Mouse (Mus musculus) urinary bladder, adult 2 months (tissue): ENCODE data around the gene Dock8. TPM values are rescaled to one million over a fixed set of nuclear protein-coding genes. Genes with fewer than 3 reads are reported as not detected.
"Not testable (repeated sequence)": the region's sequence is repeated elsewhere in the genome, so short reads cannot be mapped to it uniquely, and the experiment has no call there.

Source experiments
- DNase-seq: peaks from one replicate; pipeline ENCODE4 v3.0.0; 2022; ENCODE audit warnings: low spot score
- polyA plus RNA-seq: library from polyadenylated mRNA; depleted of rRNA; stranded (reverse); fragments of >200 nt; gene quantifications from 2 replicates; pipeline ENCODE4 v1.2.3, GENCODE M21; 2012

Gene Dock8
- polyA plus RNA-seq, 1 experiment, result 28.4 TPM

DNA sequence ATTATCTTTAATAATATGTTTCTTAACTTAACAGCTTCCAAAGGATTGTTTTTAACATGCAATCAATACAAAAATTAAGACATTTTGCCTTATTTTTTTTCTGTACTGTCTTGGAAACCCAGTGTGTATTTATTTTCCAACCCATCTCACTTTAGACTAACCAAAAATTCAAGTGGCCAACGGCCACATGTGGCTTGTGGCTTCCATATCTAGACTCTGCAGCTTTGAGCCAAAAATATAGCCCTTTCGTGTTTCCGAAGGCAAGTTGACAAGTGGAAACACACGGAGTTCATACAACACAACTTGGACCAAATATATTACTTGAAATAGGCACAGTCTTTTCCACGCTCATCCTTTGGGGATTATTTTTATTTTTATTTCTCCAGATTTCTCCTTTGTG, 773 bp upstream of the Dock8 start:
- DNase-seq, result no peak

DNA sequence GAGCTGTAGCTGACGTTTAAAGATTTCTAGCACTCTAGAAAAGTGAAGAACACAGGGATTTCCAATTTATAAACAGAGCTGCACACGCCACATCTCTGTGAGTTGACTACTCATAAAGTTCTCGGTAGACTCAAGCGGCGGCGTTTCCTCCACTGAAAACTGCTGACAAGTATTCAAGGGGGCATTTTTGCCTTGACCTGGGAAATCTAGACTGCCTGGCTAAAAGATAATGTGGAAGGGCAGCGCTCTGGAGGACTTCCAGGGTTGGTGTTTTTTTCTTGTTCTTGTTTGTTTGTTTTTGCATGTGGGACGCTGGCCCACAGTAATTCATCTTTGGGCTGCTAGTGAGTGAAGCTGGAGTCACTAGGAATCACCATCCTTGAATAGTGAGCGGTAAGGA, 819 bp downstream of the Dock8 start:
- no peak for DNase-seq

DNA sequence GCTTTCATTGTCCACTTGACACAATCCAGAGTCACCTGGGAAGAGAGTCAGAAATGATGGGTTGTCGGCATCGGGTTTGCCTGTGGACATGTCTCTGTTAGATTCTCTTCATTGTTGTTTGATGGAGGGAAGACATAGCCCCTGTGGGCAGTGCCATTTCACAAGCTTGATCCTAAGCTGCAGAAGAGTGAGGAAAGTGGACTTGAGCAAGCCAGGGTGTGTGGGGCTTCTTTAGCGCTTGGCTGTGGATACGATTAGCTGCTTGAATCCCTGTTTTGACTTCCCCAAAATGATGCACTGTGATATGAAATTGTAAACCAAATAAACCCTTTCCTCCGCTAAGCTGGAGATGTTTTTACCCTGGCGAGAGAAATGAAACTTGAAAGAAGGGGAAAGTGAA, 2.7 kb downstream of the Dock8 start:
- DNase-seq, result no peak

DNA sequence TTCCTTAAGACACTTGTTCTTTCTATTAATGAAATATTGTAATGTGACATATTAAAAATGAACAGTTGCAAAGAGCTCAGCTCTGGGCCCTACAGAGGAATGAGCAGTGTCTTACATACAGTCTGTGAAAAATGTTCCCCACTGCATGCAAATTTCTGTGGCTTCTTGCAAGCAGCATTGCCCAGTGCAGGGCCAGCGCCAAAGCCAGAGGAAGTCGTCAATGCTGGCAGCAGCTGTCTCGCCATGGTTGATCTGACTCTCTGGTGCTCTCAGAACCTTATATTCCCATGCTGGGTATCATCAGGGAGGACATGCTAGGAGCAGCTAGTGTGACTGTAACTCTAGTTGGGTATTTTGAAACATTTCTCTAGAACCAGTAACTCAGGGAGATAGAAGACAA, 3.5 kb downstream of the Dock8 start:
- DNase-seq, result no peak

DNA sequence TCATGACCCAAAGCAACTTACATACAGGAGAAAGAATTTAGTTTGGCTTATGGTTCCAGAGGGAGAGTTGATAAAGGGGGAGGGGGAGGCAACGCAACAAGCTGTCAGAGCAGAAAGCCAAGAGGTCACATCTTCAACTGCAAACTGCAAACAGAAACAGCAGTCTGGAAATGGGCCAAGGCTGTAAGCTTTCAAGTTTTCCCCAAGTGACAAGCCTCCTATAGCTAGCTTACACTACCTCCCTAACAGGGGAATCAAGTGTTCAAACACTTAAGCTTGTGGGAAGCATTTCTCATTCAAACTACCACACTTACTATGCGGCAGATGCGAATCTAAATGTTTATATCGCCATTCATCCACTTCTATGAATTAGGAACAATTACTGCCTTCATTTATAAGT, 4.5 kb downstream of the Dock8 start:
- no peak for DNase-seq

DNA sequence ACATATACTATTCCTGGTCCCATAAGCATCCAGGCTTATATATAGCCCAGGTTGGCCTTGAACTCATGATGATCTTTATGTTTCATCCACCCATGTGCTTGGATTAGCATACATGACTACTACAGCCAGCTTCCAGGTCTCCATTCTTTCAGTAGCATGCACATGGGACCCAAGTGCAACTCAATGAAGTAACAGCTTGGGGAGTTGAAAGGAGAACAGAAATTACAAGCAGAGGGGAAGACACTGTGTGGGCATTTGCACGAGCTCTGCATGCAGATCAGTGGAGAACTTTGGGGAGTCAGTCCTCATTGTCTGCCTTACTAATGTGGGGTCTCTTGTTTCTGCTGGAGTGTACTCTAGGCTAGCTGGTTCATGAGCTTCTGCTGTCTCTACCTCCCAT, 7.4 kb downstream of the Dock8 start:
- no peak for DNase-seq

DNA sequence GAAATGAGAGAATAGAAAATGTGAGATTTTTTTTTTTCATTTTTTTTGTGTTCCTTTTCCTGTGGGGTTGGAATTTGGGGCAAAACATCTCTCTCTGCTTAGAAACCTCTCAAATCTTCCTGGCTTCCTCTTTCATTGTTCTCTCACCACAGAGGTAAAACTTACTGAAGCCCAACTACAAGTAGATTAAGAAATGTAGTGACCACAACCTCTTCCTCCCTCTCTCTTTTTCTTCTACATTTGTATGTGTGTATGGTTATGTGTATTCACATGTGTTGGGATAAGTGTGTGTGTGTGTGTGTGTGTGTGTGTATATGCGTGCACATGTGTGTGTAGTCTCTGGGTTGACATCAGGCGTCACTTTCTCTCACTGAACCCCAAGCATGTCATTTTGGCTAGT, 9.2 kb downstream of the Dock8 start:
- DNase-seq, result no peak

DNA sequence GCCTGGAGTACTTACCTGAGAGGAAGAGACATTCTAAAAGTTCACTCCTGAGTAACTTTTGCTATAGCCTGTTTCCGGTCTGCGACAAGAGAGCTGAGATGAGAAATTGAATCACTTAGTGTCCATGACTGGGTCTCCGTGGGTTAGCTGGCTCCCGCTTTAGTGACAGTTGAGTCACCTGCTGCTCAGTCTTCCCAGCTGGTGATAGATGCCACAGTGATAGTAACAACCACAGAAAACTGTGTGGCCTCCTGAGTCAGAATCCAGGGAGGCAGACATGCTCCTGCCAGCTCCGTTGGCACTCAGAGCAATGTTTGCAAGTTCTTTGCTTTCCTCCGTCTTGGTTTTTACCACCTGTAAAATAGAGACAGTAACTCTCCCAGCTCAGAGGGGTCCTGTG, 23.4 kb downstream of the Dock8 start:
- no peak for DNase-seq

DNA sequence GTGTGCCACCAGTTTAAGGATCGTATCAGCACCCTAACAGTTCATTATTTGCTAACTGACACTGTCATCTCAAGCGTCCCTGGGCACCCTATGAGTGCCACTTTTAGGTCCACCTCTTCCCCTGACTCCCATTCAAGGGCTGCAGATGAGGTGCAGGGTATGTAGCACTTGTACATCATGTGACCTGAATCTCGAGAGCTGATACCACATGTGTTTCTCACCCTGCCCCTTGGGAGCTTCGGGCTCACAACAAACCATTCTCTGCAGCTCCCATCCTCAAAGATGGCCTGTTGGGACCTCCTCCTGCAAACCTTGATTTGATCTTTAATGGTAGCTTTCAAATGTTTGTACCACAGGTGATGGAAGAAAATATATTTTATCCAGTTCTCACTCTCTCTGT, 32.4 kb downstream of the Dock8 start:
- no peak for DNase-seq

DNA sequence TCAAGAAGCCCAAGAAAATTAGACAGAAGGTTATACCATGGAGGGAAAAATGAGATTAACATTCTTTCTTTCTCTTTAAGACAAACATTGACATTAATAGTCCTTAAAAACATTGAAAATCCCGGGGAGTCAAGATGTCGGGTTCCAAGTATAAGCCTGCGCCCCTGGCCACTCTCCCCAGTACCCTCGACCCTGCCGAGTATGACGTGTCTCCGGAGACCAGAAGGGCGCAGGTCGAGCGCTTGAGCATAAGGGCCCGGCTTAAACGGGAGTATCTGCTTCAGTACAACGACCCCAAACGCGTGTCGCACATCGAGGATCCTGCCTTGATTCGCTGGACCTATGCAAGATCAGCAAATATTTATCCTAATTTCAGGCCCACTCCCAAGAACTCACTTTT, 33.7 kb downstream of the Dock8 start:
- DNase-seq, result not testable (repeated sequence)

DNA sequence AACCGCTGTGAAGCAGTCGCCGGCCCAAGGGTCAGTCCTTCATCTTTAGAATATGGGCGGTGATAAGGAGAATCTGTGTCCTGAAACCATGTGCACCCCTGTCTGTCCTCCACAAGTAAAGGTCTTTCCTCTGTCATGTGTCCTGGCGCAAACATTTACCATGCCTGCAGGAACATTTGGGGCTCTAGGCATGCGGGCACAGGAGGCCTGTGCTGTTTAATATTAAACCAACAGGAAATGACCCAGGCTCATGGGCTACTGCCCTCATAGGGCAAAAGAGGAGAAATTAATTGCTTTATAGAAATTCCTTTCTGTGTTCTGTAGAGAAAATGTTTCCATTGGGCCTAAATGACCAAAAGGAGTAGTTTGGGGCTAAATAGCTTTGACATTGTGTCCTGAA, 36.5 kb downstream of the Dock8 start:
- DNase-seq, result no peak

DNA sequence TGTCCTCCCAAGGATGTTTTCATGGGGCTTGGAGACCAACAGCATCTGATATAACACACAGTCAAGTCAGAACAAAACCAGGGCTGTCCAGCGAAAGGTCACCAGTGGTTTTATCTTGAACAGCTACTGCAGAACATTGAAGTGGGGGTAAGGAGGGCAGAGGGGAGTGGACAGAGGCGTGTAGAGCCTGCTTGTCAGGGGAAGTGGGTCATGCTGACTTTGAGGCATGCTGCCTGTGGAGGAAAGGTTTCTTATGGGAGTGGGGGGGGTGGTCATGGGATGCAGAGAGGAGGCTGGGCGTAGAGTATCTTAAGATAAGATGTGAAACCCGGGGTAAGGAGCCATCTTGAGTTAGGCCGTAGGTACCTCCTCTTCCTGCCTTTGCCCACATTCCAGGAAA, 37.5 kb downstream of the Dock8 start:
- DNase-seq, result no peak

DNA sequence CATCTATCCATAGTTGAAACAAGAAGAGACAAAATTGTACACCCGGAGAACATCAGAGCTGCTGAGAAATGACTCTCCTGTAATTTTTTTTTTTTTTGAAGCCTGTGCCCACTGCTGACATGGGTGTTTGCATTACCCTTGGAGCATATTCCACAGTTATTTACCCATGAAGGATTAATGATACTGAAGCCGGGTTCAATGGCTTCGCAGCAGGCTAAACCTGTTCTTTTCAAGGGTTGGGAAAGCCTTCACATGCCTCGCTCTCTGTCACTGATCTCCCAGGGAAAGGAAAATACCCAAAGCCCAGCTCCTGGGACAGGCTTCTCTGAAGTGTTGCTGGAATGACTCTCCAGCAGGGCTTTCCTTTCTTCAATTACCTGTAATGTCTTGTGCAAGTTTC, 37.9 kb downstream of the Dock8 start:
- no peak for DNase-seq

DNA sequence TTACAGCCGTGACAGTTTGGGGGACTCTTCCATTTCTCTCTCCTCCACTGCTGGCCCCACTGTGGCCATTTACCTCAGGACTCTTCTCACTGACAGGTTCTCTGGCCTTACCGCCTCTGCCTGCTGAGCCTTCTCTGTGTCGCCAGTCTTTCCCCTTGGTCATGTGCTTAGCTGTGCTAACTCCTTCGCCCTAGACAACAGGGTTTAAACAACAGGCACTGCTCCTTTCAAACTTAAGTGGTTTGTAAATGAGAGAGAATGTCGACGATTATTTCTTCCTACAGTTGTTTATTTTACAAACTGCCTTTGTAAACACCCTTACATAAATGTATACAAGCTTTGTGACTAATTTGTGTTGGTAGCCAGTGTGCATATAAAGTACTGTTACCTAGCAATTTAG, 39.0 kb downstream of the Dock8 start:
- no peak for DNase-seq

DNA sequence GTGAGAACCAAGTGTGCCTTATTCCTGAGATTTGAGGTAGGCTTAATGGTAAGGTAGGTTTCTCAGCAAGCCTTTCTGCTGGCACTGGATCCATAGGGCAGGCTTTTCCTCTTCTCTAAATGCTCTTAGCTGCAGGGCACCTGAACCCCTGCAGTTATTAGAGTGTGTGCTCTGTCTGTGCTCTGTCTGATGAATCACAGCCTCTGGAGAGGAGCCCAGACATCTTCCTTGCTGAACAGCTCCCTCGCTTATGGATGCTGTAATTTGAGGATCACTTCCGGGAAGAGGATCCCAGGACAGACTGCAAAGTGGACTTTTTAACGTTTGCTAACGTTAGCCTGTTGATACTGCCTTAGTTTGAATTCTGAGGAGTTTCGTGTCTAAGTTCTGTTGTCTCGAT, 41.9 kb downstream of the Dock8 start:
- no peak for DNase-seq

DNA sequence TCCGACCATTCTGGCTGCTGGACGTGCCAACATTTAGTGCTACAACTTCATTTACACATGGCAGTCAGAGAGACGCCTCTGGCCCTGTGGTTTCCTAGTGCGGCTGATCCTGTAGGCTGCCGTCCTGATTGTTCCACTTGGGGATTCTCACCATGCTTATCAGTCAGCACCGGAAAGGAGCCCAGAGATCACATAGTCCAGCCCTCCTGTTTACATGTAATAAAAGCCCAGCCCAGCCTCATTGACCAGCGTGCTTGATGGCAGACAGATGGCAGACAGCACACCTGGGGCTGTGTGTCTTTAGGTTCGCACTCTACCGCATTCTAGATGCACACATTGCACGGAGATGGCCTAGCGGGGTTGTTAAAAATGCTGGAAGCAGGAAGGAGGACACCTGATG, 43.6 kb downstream of the Dock8 start:
- DNase-seq, result no peak

DNA sequence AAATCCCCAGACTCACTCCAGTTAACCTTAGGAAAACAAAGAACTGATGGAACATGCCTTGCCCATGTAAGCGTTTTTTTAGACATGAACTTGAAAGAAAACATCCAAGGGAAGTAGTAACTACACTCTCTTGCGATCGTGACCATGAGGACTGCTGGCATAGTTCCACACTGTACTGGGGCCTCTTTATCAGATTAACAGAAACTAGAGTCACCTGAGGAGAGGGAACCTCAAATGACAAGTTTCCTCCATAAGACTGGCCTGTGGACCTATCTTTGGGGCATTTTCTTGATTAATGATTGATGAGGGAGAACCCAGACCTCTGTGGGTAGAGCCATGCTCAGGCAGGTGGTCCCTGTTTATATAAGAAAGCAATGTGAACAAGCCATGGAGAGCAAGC, 44.7 kb downstream of the Dock8 start:
- DNase-seq, result no peak

DNA sequence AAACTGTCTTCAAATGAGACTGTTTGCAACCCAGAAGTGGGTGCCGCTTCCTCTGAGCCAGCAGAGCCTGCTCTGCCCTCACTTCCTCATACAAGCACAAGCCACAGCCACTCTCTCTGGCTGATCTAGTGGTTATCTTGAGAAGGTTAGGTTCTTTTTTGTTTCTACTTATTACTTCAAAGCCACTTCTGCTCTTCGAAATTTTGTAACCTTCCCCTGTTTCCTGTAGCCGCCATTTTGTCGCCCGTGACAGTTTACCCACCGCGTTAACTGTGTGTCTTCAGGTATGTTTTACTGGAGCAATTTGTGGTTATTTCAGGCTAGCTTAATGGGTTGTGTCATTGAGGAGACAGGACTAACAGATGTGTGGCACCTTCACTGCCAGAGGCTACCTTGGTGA, 53.0 kb downstream of the Dock8 start:
- no peak for DNase-seq

DNA sequence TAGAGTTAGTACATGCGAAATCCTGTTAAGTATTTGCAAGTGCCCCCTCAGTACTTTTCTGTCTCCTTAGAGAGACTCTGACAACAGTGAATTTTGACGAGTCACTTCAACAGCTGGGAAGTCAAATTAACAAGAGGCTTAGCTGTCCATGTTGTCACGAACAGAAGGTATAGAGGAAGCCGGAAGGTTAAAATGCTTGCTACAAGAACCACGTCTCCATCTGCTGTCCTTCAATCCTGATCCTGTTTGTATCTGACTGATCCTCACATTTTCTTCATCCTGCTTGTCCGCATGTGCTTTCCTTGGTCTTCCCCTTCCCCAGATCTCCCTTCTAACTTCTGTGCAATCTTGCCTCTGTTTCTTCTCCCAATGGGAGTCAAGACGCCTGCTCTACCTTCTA, 53.8 kb downstream of the Dock8 start:
- DNase-seq, result no peak

DNA sequence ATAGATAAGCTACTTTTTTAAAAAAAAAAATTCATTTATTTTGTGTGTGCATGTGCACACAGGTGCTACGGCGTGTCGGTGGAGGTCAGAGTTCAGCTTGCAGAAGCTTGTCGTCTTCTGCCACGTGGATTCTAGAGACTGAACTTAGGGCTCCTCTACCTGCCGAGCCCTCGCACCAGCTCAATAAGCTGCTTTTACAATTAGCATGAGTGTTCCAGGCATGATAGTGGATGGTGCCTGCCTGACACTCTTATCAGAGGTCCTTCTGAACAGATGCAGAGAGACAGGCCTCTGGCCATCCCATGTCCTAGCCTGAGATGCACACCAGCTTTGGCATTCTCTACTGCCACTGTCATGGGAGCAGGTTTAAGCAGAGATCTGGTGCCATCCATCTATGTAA, 55.7 kb downstream of the Dock8 start:
- no peak for DNase-seq

DNA sequence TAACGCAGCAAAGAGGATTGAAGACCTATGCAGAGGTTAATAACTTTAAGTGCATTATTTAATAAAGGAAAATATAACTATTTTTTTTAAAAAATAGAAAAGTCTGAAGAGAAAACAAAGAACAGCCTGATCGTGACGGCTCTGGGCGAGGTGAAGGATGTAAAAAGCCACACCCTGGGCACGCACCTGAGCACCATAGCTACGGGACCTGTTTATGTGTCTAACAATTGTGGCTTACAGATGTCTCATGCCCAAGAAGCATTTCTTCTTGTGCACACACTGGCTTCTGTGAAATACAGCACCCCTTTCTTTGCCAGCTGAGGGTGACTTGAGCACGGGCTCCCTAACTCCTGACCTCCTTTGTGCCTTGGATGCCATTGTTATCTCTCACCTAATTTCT, 56.2 kb downstream of the Dock8 start:
- DNase-seq, result no peak

DNA sequence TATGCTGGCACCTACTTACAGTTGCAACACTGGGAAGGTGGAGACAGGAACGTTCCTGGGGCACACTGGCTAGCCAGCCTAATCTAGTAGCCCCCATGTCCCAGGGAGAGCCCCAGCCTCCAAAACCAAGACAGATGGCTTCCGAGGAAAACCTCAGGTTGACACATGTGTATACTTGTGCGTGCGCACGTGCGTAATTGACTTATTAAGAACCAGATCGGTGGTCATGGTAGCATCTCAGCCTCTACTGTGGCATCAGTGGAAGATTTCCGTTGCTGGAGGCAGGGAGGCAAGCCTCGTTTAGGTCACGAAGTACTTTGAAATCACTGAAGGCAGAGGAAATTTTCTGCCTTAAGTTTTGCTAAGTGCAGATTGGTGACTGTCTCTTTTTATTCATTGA, 56.9 kb downstream of the Dock8 start:
- DNase-seq, result no peak

DNA sequence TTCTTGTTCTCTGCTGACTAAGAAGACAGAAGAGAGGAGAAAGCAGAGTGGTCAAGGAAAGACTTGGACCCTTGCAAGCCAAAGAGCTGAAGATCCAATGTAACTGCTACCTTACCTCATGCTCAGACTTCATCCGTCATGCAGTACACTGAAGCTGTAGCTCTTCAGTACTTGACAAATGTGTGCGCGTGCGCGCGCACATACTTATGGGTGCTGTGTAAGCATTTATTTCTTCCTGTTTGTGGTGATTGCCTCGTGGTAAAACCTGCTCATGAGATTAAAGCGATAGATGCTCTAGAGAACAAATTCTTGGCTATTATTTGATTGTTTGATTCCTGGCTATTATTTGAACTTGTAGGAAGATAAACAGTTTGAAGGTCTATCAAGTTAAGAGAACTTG, 58.5 kb downstream of the Dock8 start:
- no peak for DNase-seq

DNA sequence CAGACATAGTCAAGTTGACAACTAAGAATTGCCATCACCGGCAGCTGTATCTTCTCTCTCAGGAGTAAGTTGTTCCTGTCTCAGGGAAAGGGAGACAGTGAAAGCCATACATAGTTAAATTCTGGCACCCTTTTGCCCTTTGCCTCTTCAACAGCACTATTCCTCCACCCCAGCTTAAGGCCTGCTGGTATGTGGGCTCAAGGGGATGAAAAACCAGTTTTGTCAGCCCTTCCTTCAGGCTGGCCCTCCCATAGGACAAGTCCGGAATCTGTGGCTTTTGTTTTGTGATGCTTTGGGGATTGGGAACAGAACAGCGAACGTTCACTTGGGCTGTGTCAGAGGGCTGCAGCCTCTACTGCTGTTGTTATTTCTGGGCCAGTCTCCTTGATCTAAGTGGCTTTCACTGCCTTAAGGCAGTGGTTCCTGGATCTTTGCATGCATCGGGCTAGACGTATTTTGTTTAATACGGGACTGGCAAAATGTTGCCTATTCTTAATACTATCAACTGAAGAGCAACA, 60.6 kb downstream of the Dock8 start:
- DNase-seq, result no peak

DNA sequence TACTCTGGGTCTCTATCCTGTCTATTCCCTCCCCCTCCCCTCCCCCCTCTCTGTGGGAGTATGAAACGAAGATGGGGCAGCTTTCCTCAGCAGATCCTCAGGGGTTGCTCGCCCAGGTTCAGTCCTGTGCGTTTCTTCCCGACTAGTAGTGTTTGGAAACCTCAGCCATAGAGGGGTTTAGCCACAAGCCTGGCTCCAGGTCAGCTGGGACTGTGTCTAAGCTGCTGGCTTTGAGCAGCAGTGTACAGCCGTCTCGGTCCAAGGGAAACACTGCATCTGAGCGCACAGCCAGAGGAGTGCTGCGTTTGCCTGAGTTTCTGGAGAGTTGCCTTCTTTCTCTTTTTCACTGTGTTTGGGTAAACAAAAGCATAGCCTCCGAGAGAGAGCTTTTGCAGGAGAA, 61.0 kb downstream of the Dock8 start:
- no peak for DNase-seq
